Mouse (Mus musculus) olfactory bulb, adult 2 months (tissue): ENCODE data around the gene Ppm1m. TPM values are rescaled to one million over a fixed set of nuclear protein-coding genes. Genes with fewer than 3 reads are reported as not detected.
A peak's percentile ranks its signal among the peaks of the same experiment; 100 is the strongest.

ENCODE experiments used
- H3K27ac ChIP-seq: fragments of 200-500 bp; 2 replicates; pipeline ENCODE4 v1.5.1; 2012; ENCODE audit warnings: low read depth, low read length; ENCODE audit not compliant: insufficient read depth
- H3K4me1 ChIP-seq: fragments of 200-500 bp; 2 replicates; pipeline ENCODE4 v1.6.1; 2012; ENCODE audit warnings: low read length; ENCODE audit not compliant: control insufficient read depth, insufficient read depth
- H3K4me3 ChIP-seq: fragments of 200-500 bp; 2 replicates; pipeline ENCODE4 v1.5.1; 2012; ENCODE audit warnings: mild to moderate bottlenecking, low read depth, low read length, moderate library complexity; ENCODE audit not compliant: insufficient read depth
- CTCF ChIP-seq: fragments of 200-500 bp; IDR thresholded peaks from 2 replicates; pipeline ENCODE4 v1.5.1; 2012; ENCODE audit warnings: low read depth, mild to moderate bottlenecking, low read length, moderate library complexity; ENCODE audit not compliant: insufficient read depth
- POLR2A ChIP-seq: fragments of 200-500 bp; IDR thresholded peaks from 2 replicates; pipeline ENCODE4 v1.6.1; 2012; ENCODE audit warnings: mild to moderate bottlenecking, low read depth, low read length, moderate library complexity; ENCODE audit not compliant: insufficient read depth
- WGBS: fragments of 180-500 bp; shearing (Covaris S2); methylation state at CpG from one replicate; pipeline ENCODE4 v1.1.7; 2018; 5-methylcytosine and 5-hydroxymethylcytosine counted together
- polyA plus RNA-seq: library from polyadenylated mRNA; stranded (reverse); fragments of >200 nt; gene quantifications from 2 replicates; pipeline ENCODE4 v1.2.4, GENCODE M21; 2012; ENCODE audit warnings: low replicate concordance; ENCODE audit not compliant: missing spikeins, insufficient read depth, insufficient read length

Gene Ppm1m
- not detected in 2 replicates for polyA plus RNA-seq

GRCm38 (mm10) chr9:106199535-106200272, at the start of gene Ppm1m:
Gene Ppm1m (minus strand): TSS chr9:106199746.
- peak within 1 kb of the TSS; percentile 55 for H3K4me3 ChIP-seq
- no peak for TF ChIP-seq CTCF
- no peak for TF ChIP-seq POLR2A
- 80% methylated on average over 18 of the region's 18 CpGs for WGBS
- peaks cover 17% of the 10 kb centered on the region for H3K4me1 ChIP-seq
- no peak within 1 kb of the TSS for H3K27ac ChIP-seq

- TF ChIP-seq POLR2A, result no peak
- TF ChIP-seq CTCF, result no peak
- H3K4me1 ChIP-seq, result peaks cover 10% of the 10 kb centered on the region
- no peak overlapping the region for H3K27ac ChIP-seq
- 82% methylated on average over 19 of the region's 19 CpGs for WGBS
- H3K4me3 ChIP-seq, result no peak overlapping the region
These were observed 43.4 kb upstream of the Ppm1m start for GRCm38 (mm10) chr9:106242813-106243488.

DNA sequence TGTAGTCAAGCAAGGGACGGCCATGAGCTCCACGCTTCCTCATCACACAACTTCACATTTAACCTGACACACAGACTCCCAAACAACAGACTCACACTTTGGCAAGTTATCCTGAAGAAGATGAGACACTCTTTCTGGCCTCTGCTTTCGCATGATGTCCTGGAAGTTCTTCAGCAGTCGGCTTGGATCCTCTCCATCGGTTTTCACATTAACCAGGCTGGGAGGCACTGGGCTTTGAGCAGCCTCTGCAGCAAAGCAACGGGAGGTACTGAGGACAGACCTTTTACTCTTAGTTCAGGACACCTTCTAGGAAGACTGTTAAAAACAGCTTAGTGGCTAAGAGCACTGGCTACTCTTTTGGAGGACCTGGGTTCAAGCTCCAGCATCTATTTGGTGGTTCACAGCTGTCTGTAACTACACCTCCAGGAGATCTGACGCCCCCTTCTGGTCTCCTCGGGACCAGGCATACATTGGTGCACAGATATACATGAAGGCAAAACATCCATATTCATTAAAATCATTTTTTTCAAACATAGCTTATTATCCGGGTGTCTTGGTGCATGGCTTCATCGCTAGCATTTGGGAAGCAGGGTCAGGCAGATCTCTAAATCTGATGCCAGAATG, 42.1 kb upstream of the Ppm1m start:
- Histone ChIP-seq H3K4me3 (no peak overlapping the region), H3K27ac (no peak overlapping the region), H3K4me1 (peaks cover 7% of the 10 kb centered on the region)
- WGBS, result 84% methylated on average over 10 of the region's 10 CpGs
- TF ChIP-seq CTCF, result no peak

DNA sequence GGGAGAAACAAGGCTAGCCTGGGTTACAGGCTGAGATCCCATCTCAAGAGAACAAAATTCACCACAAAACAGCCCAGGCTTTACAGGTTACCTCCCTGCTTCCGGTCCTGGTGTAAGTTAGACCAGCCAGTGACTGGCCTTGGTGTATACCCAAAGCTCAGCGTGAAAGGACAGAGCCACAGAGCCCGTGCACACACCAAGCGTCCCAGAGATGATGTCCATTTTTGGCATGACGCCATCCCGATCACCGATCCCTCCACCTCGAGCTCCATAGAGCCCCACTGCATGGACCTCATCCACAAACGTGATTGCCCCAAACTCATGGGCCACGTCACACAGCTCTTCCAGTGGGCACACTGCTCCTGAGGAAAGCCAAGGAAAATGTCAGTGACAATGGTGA, 38.3 kb upstream of the Ppm1m start:
- no peak for TF ChIP-seq CTCF
- TF ChIP-seq POLR2A, result no peak
- no peak overlapping the region for H3K4me3 ChIP-seq
- 95% methylated on average over 10 of the region's 10 CpGs for WGBS
- no peak overlapping the region for H3K27ac ChIP-seq
- peaks cover 19% of the 10 kb centered on the region for H3K4me1 ChIP-seq

GRCm38 (mm10) chr9:106237401-106237800, 37.9 kb upstream of the Ppm1m start:
- Histone ChIP-seq H3K27ac (no peak overlapping the region), H3K4me1 (peaks cover 19% of the 10 kb centered on the region), H3K4me3 (no peak overlapping the region)
- WGBS, result 82% methylated on average over 8 of the region's 8 CpGs
- TF ChIP-seq POLR2A (no peak), CTCF (no peak)

DNA sequence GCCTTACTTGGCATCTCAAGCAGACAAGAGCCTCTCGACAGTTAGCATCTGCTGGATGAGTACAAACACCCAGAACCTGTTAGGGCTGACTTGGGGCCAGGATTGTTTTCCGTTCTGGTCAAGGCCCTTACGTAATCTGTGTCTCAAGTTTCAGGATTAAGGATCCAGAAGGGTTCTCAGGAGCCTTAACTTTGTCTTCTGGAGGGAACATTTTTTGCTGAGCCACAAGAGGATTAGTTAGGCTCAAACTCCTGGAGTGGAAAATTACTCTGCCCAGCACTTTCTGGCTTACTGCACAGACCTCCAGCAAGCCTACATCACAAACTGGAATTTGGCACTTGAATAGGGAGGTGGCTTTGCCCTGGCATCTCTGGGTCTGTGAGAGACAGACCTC, 37.3 kb upstream of the Ppm1m start:
- TF ChIP-seq CTCF (no peak), POLR2A (no peak)
- WGBS, result 75% methylated on average over 3 of the region's 3 CpGs
- peaks cover 19% of the 10 kb centered on the region for H3K4me1 ChIP-seq
- H3K4me3 ChIP-seq, result no peak overlapping the region
- no peak overlapping the region for H3K27ac ChIP-seq

GRCm38 (mm10) chr9:106236156-106236817, 36.7 kb upstream of the Ppm1m start:
- WGBS, result 88% methylated on average over 23 of the region's 23 CpGs
- TF ChIP-seq CTCF, result no peak
- TF ChIP-seq POLR2A, result no peak
- H3K4me3 ChIP-seq, result no peak overlapping the region
- peaks cover 19% of the 10 kb centered on the region for H3K4me1 ChIP-seq
- no peak overlapping the region; the same call in 1 of the 2 replicates for H3K27ac ChIP-seq

- Histone ChIP-seq H3K4me3 (no peak overlapping the region), H3K4me1 (peaks cover 19% of the 10 kb centered on the region), H3K27ac (peak overlapping the region; percentile 74)
- no peak for TF ChIP-seq CTCF
- no peak for TF ChIP-seq POLR2A
- 63% methylated on average over 23 of the region's 23 CpGs for WGBS
These were observed 35.8 kb upstream of the Ppm1m start for GRCm38 (mm10) chr9:106235194-106235830.
